Mouse (Mus musculus) forebrain, embryonic 14.5 days (tissue): ENCODE data around the gene Crym. TPM values are rescaled to one million over a fixed set of nuclear protein-coding genes. Genes with fewer than 3 reads are reported as not detected.

Experiments
- ATAC-seq: fragments of 200-750 bp; cut with Nextera tagmentation; 2 replicates; pipeline ENCODE4 v1.8.0; 2017; ENCODE audit warnings: mild to moderate bottlenecking, moderate library complexity
- DNase-seq: peaks from one replicate; pipeline ENCODE4 v3.0.0-alpha.2; 2015; ENCODE audit warnings: low spot score
- H3K27ac ChIP-seq: fragments of 300-500 bp; sonication (generic); 2 replicates; pipeline ENCODE4 v1.5.1; 2014; ENCODE audit warnings: low read depth, mild to moderate bottlenecking, control low read depth, low read length, moderate library complexity
- H3K27me3 ChIP-seq: fragments of 300-500 bp; sonication (generic); replicated peaks from 2 replicates; pipeline ENCODE4 v1.6.1; 2014; ENCODE audit warnings: low read length, control low read depth, mixed read lengths; ENCODE audit not compliant: control insufficient read depth, insufficient read depth
- H3K36me3 ChIP-seq: fragments of 300-500 bp; sonication (generic); 2 replicates; pipeline ENCODE4 v1.6.1; 2014; ENCODE audit warnings: low read length, control low read depth; ENCODE audit not compliant: control insufficient read depth, insufficient read depth
- H3K4me1 ChIP-seq: fragments of 300-500 bp; sonication (generic); 2 replicates; pipeline ENCODE4 v1.6.1; 2014; ENCODE audit warnings: antibody characterized with exemption, low read length, control low read depth; ENCODE audit not compliant: control insufficient read depth, insufficient read depth
- H3K4me2 ChIP-seq: fragments of 300-500 bp; sonication (generic); 2 replicates; pipeline ENCODE4 v1.6.1; 2014; ENCODE audit warnings: mild to moderate bottlenecking, control low read depth, low read length
- H3K4me3 ChIP-seq: fragments of 300-500 bp; sonication (generic); 2 replicates; pipeline ENCODE4 v1.5.1; 2014; ENCODE audit warnings: low read depth, low read length, control low read depth
- H3K9ac ChIP-seq: fragments of 300-500 bp; sonication (generic); 2 replicates; pipeline ENCODE4 v1.6.1; 2014; ENCODE audit warnings: mild to moderate bottlenecking, low read length, control low read depth, moderate library complexity
- H3K9me3 ChIP-seq: fragments of 300-500 bp; sonication (generic); replicated peaks from 2 replicates; pipeline ENCODE4 v1.6.1; 2016; ENCODE audit warnings: low read length, control low read depth, mixed read lengths; ENCODE audit not compliant: control insufficient read depth
- WGBS: fragments of 180-500 bp; shearing (Covaris S2); extraction: QIAGEN DNeasy Blood & Tissue Kit; methylation state at CpG from one replicate; pipeline ENCODE4 v1.1.7; 2014; 5-methylcytosine and 5-hydroxymethylcytosine counted together
- polyA plus RNA-seq: library from polyadenylated mRNA; unstranded; fragments of >200 nt; fragmentation: Nextera tagmentation; extraction: Ambion mirVana; gene quantifications from 2 replicates; pipeline ENCODE4 v1.2.1, GENCODE M21; 2014

Gene Crym
- polyA plus RNA-seq, 1 experiment from 2014 or later, result 31.2 TPM

- Histone ChIP-seq H3K36me3 (no peaks in the 10 kb centered on the region), H3K9ac (no peak overlapping the region), H3K27me3 (no peaks in the 10 kb centered on the region), H3K27ac (no peak overlapping the region), H3K4me1 (no peaks in the 10 kb centered on the region), H3K4me3 (no peak overlapping the region), H3K4me2 (no peak overlapping the region), H3K9me3 (no peaks in the 10 kb centered on the region)
- DNase-seq, result no peak
- 83% methylated on average over 11 of the region's 11 CpGs for WGBS
- ATAC-seq, result no peak
These were observed 27.0 kb downstream of the Crym start for GRCm38 (mm10) chr7:120174723-120175504.

- 83% methylated on average over 10 of the region's 10 CpGs for WGBS
- no peaks in the 10 kb centered on the region for H3K4me1 ChIP-seq
- DNase-seq (no peak), ATAC-seq (no peak)
- H3K9ac ChIP-seq, result no peak within 1 kb of the TSS
- H3K36me3 ChIP-seq, result no peaks in the 10 kb centered on the region
- no peak within 1 kb of the TSS for H3K4me2 ChIP-seq
- no peak within 1 kb of the TSS for H3K4me3 ChIP-seq
- no peaks in the 10 kb centered on the region for H3K27me3 ChIP-seq
- no peak within 1 kb of the TSS for H3K27ac ChIP-seq
- H3K9me3 ChIP-seq, result no peaks in the 10 kb centered on the region
These were observed 28.2 kb downstream of the Crym start, which contains the start of gene Anks4b for GRCm38 (mm10) chr7:120173603-120174244. Anks4b (plus strand) TSS chr7:120173858.

GRCm38 (mm10) chr7:120172188-120172700 is 29.7 kb downstream of the Crym start:
- Histone ChIP-seq H3K36me3 (no peaks in the 10 kb centered on the region), H3K9me3 (no peaks in the 10 kb centered on the region), H3K9ac (no peak overlapping the region), H3K4me1 (no peaks in the 10 kb centered on the region), H3K4me2 (no peak overlapping the region), H3K27me3 (no peaks in the 10 kb centered on the region), H3K27ac (no peak overlapping the region), H3K4me3 (no peak overlapping the region)
- WGBS, result 96% methylated on average over 1 of the region's 1 CpGs
- ATAC-seq, result no peak
- no peak for DNase-seq

GRCm38 (mm10) chr7:120163581-120164251 is 38.2 kb downstream of the Crym start:
- Histone ChIP-seq H3K4me1 (no peaks in the 10 kb centered on the region), H3K27me3 (peaks cover 27% of the 10 kb centered on the region), H3K4me3 (no peak overlapping the region), H3K9me3 (no peaks in the 10 kb centered on the region), H3K36me3 (no peaks in the 10 kb centered on the region), H3K27ac (no peak overlapping the region), H3K4me2 (no peak overlapping the region), H3K9ac (no peak overlapping the region)
- DNase-seq (no peak), ATAC-seq (no peak)
- WGBS, result 92% methylated on average over 11 of the region's 11 CpGs

- no peaks in the 10 kb centered on the region for H3K9me3 ChIP-seq
- H3K27me3 ChIP-seq, result peaks cover 44% of the 10 kb centered on the region
- no peaks in the 10 kb centered on the region for H3K36me3 ChIP-seq
- DNase-seq, result no peak
- WGBS, result 6% methylated on average over 4 of the region's 4 CpGs
- no peak overlapping the region for H3K4me2 ChIP-seq
- H3K4me1 ChIP-seq, result peaks cover 19% of the 10 kb centered on the region
- ATAC-seq, result peak; percentile 40; the same call in 1 of the 2 replicates
- H3K9ac ChIP-seq, result no peak overlapping the region
- H3K27ac ChIP-seq, result peak overlapping the region; percentile 52; the same call in 1 of the 2 replicates
- H3K4me3 ChIP-seq, result no peak overlapping the region
These were observed 43.7 kb downstream of the Crym start for GRCm38 (mm10) chr7:120158121-120158613.

GRCm38 (mm10) chr7:120157575-120158061 is 44.3 kb downstream of the Crym start:
- peak overlapping the region; percentile 22; the same call in 1 of the 2 replicates for H3K27ac ChIP-seq
- H3K9me3 ChIP-seq, result no peaks in the 10 kb centered on the region
- no peak overlapping the region for H3K4me2 ChIP-seq
- no peaks in the 10 kb centered on the region for H3K36me3 ChIP-seq
- peaks cover 19% of the 10 kb centered on the region for H3K4me1 ChIP-seq
- H3K9ac ChIP-seq, result no peak overlapping the region
- under 1% methylated on average over 5 of the region's 5 CpGs for WGBS
- peaks cover 44% of the 10 kb centered on the region for H3K27me3 ChIP-seq
- peak; percentile 76 for DNase-seq
- H3K4me3 ChIP-seq, result no peak overlapping the region
- peak; percentile 79 for ATAC-seq

GRCm38 (mm10) chr7:120156841-120157409 is 45.0 kb downstream of the Crym start:
- no peaks in the 10 kb centered on the region for H3K9me3 ChIP-seq
- no peak overlapping the region for H3K4me2 ChIP-seq
- H3K36me3 ChIP-seq, result no peaks in the 10 kb centered on the region
- DNase-seq (peak; percentile 81), ATAC-seq (peak; percentile 73; the same call in 1 of the 2 replicates)
- H3K9ac ChIP-seq, result no peak overlapping the region
- 6% methylated on average over 2 of the region's 2 CpGs for WGBS
- peaks cover 19% of the 10 kb centered on the region for H3K4me1 ChIP-seq
- H3K4me3 ChIP-seq, result no peak overlapping the region
- H3K27me3 ChIP-seq, result peaks cover 42% of the 10 kb centered on the region
- peak overlapping the region; percentile 41; the same call in 1 of the 2 replicates for H3K27ac ChIP-seq

GRCm38 (mm10) chr7:120150898-120151297 is 51.0 kb downstream of the Crym start:
- Histone ChIP-seq H3K4me1 (no peaks in the 10 kb centered on the region), H3K36me3 (no peaks in the 10 kb centered on the region), H3K9me3 (no peaks in the 10 kb centered on the region), H3K4me3 (no peak overlapping the region), H3K27ac (no peak overlapping the region), H3K4me2 (no peak overlapping the region), H3K27me3 (peaks cover 14% of the 10 kb centered on the region), H3K9ac (no peak overlapping the region)
- DNase-seq (no peak), ATAC-seq (no peak)
- WGBS, result 82% methylated on average over 2 of the region's 2 CpGs
